Mouse (Mus musculus) MN1 (cell line): ENCODE results near the gene Tigit.

Experiments used
- DNase-seq: peaks from one replicate; pipeline ENCODE4 v3.0.0-alpha.2; 2016; ENCODE audit warnings: low spot score

Gene Tigit

GRCm38 (mm10) chr16:43619277-43619676, 44.7 kb downstream of the Tigit start:
- DNase-seq = no peak

DNA sequence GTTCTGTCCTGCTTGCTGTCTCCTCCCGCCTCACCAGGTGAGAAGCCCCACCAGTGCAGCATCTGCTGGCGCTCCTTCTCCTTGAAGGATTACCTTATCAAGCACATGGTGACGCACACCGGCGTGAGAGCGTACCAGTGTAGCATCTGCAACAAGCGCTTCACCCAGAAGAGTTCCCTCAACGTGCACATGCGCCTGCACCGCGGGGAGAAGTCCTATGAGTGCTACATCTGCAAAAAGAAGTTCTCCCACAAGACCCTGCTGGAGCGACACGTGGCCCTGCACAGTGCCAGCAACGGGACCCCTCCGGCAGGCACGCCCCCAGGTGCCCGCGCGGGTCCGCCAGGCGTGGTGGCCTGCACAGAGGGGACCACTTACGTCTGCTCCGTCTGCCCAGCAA, 45.7 kb downstream of the Tigit start:
- no peak for DNase-seq

DNA sequence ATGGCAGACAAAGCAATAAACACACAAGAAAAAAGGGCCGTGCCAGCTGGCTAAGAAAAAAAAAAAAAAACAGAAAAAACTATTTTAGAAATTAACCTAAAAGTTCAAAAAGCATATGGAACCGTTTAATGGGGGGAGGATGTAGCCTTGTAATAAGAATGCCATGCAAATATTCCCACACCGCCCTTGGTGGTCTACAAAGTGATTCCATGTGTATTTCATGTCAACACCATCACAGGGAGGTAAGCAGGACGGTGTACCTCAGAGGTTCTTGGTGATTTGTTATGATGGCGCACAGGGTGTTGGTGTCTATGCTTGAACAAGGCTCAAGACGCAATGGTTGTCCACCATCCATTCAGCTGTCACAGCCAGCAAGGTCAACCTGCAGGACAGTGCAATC, 46.6 kb downstream of the Tigit start:
- no peak for DNase-seq

- DNase-seq = no peak
Observed at GRCm38 (mm10) chr16:43616348-43616747, 47.6 kb downstream of the Tigit start.

GRCm38 (mm10) chr16:43610375-43610774, 53.6 kb downstream of the Tigit start:
- no peak for DNase-seq

DNA sequence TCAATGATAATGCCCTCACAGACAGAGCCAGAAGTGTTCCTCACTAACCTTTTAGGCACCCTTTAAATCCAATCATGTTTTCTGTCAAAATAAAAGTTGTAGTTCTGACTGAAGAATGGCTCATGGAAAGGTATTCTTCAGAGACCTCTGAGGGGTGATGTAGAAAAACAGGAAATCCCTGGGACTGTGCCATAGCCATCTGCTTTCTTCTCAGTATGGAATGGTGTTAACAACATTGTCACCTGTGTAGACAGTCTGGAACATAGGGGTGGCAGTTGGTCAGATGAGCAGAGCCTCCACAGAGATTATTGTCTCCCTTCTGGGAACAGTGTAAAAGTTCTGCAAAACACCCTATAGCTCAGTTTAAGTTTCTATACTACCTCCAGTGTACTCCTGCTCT, 55.9 kb downstream of the Tigit start:
- DNase-seq = no peak

- DNase-seq = no peak
Observed at GRCm38 (mm10) chr16:43607086-43607485, 56.9 kb downstream of the Tigit start.

GRCm38 (mm10) chr16:43604399-43605013, 59.4 kb downstream of the Tigit start:
- no peak for DNase-seq

- DNase-seq = no peak
Observed at GRCm38 (mm10) chr16:43603591-43604141, 60.3 kb downstream of the Tigit start.

- DNase-seq = no peak
Observed at GRCm38 (mm10) chr16:43602573-43602972, 61.4 kb downstream of the Tigit start.

GRCm38 (mm10) chr16:43599707-43600106, 64.2 kb downstream of the Tigit start:
- DNase-seq = no peak
